Mouse (Mus musculus) heart, adult 9 months (tissue): Measurements from ENCODE around the gene Cep128.
"Not testable (repeated sequence)": the region's sequence is repeated elsewhere in the genome, so short reads cannot be mapped to it uniquely, and the experiment has no call there.

Experiments used
- DNase-seq, 2 experiments: peaks; one replicate each; pipeline ENCODE4 v3.0.0; 2022; ENCODE audit warnings: low spot score in 2 of 2

Cep128 gene

GRCm38 (mm10) chr12:91384281-91385017 is at the start of gene Cep128, which contains the start of gene Tshr:
Gene Cep128, minus strand, starts transcription at chr12:91384409.
Gene Tshr, plus strand, starts transcription at chr12:91384563.
- DNase-seq, result peak; percentile 94 to 95

GRCm38 (mm10) chr12:91427129-91427528 is 42.9 kb upstream of the Cep128 start:
- no peak for DNase-seq

- DNase-seq, result no peak
These were observed 42.3 kb upstream of the Cep128 start for GRCm38 (mm10) chr12:91426499-91426898.

- no peak for DNase-seq
These were observed 39.1 kb upstream of the Cep128 start for GRCm38 (mm10) chr12:91423125-91423820.

GRCm38 (mm10) chr12:91421272-91421671 is 37.1 kb upstream of the Cep128 start:
- no peak for DNase-seq

GRCm38 (mm10) chr12:91418791-91419190 is 34.6 kb upstream of the Cep128 start:
- peak in 1 of 2 experiments; percentile 8 for DNase-seq

GRCm38 (mm10) chr12:91416828-91417227 is 32.6 kb upstream of the Cep128 start:
- DNase-seq, result no peak

- DNase-seq, result no peak
These were observed 30.9 kb upstream of the Cep128 start for GRCm38 (mm10) chr12:91415112-91415511.

- DNase-seq, result no peak
These were observed 28.4 kb upstream of the Cep128 start for GRCm38 (mm10) chr12:91412461-91413182.

GRCm38 (mm10) chr12:91410306-91410705 is 26.1 kb upstream of the Cep128 start:
- DNase-seq, result no peak

- no peak for DNase-seq
These were observed 16.8 kb upstream of the Cep128 start for GRCm38 (mm10) chr12:91401049-91401352.

- DNase-seq, result peak in 1 of 2 experiments; percentile 22
These were observed 16.2 kb upstream of the Cep128 start for GRCm38 (mm10) chr12:91400232-91401048.

- no peak for DNase-seq
These were observed 519 bp downstream of the Cep128 start for GRCm38 (mm10) chr12:91383516-91384264.

GRCm38 (mm10) chr12:91369173-91369572 is 15.0 kb downstream of the Cep128 start:
- DNase-seq, result no peak

- DNase-seq, result no peak
These were observed 30.4 kb downstream of the Cep128 start for GRCm38 (mm10) chr12:91353783-91354182.

GRCm38 (mm10) chr12:91338656-91339055 is 45.6 kb downstream of the Cep128 start:
- not testable (repeated sequence) for DNase-seq

- DNase-seq, result no peak
These were observed 56.7 kb downstream of the Cep128 start for GRCm38 (mm10) chr12:91327527-91327926.

GRCm38 (mm10) chr12:91326104-91326503 is 58.1 kb downstream of the Cep128 start:
- DNase-seq, result peak in 1 of 2 experiments; percentile 6

GRCm38 (mm10) chr12:91315026-91315425 is 69.2 kb downstream of the Cep128 start:
- no peak for DNase-seq

- DNase-seq, result peak in 1 of 2 experiments; percentile 4
These were observed 70.1 kb downstream of the Cep128 start for GRCm38 (mm10) chr12:91313974-91314587.
